19 mouse cellular contexts compared by ENCODE assay signal in genomic region chr12:75313992-75314391, GRCm38 (mm10). TPM values are rescaled to one million over a fixed set of nuclear protein-coding genes. Genes with fewer than 3 reads are reported as not detected.
DNase-seq lines count a peak whose midpoint lies in the region; ATAC-seq and TF ChIP-seq lines count a peak whose summit lies in the region.
"Had no signal": no experiment of that assay in that cellular context is flagged by ENCODE, and none has a peak within 500 bp of the region (broad histone marks: within the 10 kb centered on the region; RNA-seq: fewer than 3 reads in every experiment).

No protein-coding gene starts in this region.

- no peak for TF ChIP-seq CTCF in heart, adult 2 months (IDR thresholded peaks at IDR 0.05)
- no peak for TF ChIP-seq CTCF in kidney, adult 2 months (conservative IDR thresholded peaks at IDR 0.05; ENCODE audit: insufficient read depth, insufficient read length, low read depth, low read length)
- TF ChIP-seq CTCF in bone marrow macrophage, adult 2 months (IDR thresholded peaks at IDR 0.05; ENCODE audit: low read depth, low read length), result no peak

- H3K27ac ChIP-seq in heart, adult 2 months, result peak overlapping the region; percentile 15
- no peak overlapping the region for H3K27ac ChIP-seq in kidney, adult 2 months (ENCODE audit: insufficient read depth, low read depth, low read length)
- peak overlapping the region; percentile 65 for H3K27ac ChIP-seq in bone marrow macrophage, adult 2 months (ENCODE audit: insufficient read depth, low read depth, low read length)
- H3K27ac ChIP-seq: embryonic facial prominence, embryonic 10.5 days; forebrain, embryonic 15.5 days; hindbrain, embryonic 10.5 days; hindbrain, embryonic 14.5 days; intestine, embryonic 15.5 days had no signal

- H3K79me2 ChIP-seq in heart, adult 2 months (replicated peaks; ENCODE audit: control insufficient read depth, insufficient read depth, low read length), result peaks cover 2% of the 10 kb centered on the region

- H3K4me3 ChIP-seq in heart, adult 2 months, result no peak overlapping the region
- H3K4me3 ChIP-seq in kidney, adult 2 months (ENCODE audit: insufficient read depth, low read depth, low read length), result no peak overlapping the region
- no peak overlapping the region for H3K4me3 ChIP-seq in bone marrow macrophage, adult 2 months (ENCODE audit: insufficient read depth, low read length)
- H3K4me3 ChIP-seq: embryonic facial prominence, embryonic 10.5 days; erythroblast, embryonic 14.5 days; forebrain, embryonic 15.5 days; hindbrain, embryonic 10.5 days; intestine, embryonic 15.5 days had no signal

- H3K27me3 ChIP-seq in heart, adult 2 months (ENCODE audit: control insufficient read depth, insufficient read depth, low read length), result no peaks in the 10 kb centered on the region
- H3K27me3 ChIP-seq in kidney, adult 2 months (replicated peaks; ENCODE audit: control insufficient read depth, insufficient read depth, low read length), result no peaks in the 10 kb centered on the region
- H3K27me3 ChIP-seq: forebrain, embryonic 15.5 days; intestine, embryonic 15.5 days had no signal

- peak in 1 of 2 experiments; percentile 18 for DNase-seq in heart, adult 2 months
- DNase-seq in heart, postnatal 10 days, result no peak
- DNase-seq in kidney, adult 2 months, result peak; percentile 8
- no peak for DNase-seq in kidney, postnatal 25 days
- DNase-seq: adrenal gland, postnatal 10 days; cerebellum, adult 11-12 months; cerebellum, adult 9-10 months; cerebellum, postnatal 25 days; gastrocnemius, postnatal 10 days had no signal

- H3K4me1 ChIP-seq in heart, adult 2 months (ENCODE audit: control insufficient read depth, insufficient read depth, low read length), result peaks cover 11% of the 10 kb centered on the region
- no peaks in the 10 kb centered on the region for H3K4me1 ChIP-seq in kidney, adult 2 months (ENCODE audit: control insufficient read depth, insufficient read depth, low read length)
- H3K4me1 ChIP-seq in bone marrow macrophage, adult 2 months (ENCODE audit: control insufficient read depth, insufficient read depth, low read length), result peaks cover 9% of the 10 kb centered on the region

- peak; percentile 43 for ATAC-seq in megakaryocyte, adult 5-6 weeks (ENCODE audit: poor library complexity, severe bottlenecking)
- no peak for ATAC-seq in erythroblast, adult 5-6 weeks (replicated peaks; ENCODE audit: low FRiP score, poor library complexity, severe bottlenecking)
- ATAC-seq: forebrain, embryonic 15.5 days; intestine, embryonic 15.5 days had no signal

- H3K9ac ChIP-seq in heart, adult 2 months (ENCODE audit: low read depth, low read length), result no peak overlapping the region
- H3K9ac ChIP-seq: forebrain, embryonic 15.5 days; hindbrain, embryonic 14.5 days; intestine, embryonic 15.5 days had no signal

- WGBS in heart, adult 2 months, result 60% methylated on average over 3 of the region's 3 CpGs
- whole genome bisulfite sequencing in kidney, adult 2 months, result 76% methylated on average over 3 of the region's 3 CpGs

- peaks cover 21% of the 10 kb centered on the region for H3K36me3 ChIP-seq in heart, adult 2 months (ENCODE audit: control insufficient read depth, insufficient read depth, low read length)
- H3K36me3 ChIP-seq in kidney, adult 2 months (ENCODE audit: control insufficient read depth, insufficient read depth, low read length), result no peaks in the 10 kb centered on the region
- H3K36me3 ChIP-seq: embryonic facial prominence, embryonic 10.5 days; forebrain, embryonic 15.5 days; hindbrain, embryonic 10.5 days; intestine, embryonic 15.5 days had no signal

- intact Hi-C loops in heart, adult 2 months (cut with DNase I), result no loop called here
- intact Hi-C loops in heart, postnatal 10 days (cut with DNase I), result loop anchor here (5.0 kb wide), 1 partner anchor 43 kb away; no protein-coding TSS in a partner anchor

- TF ChIP-seq POLR2A in heart, adult 2 months (IDR thresholded peaks at IDR 0.05; ENCODE audit: insufficient read depth, low read depth, low read length), result no peak
- TF ChIP-seq POLR2A in kidney, adult 2 months (IDR thresholded peaks at IDR 0.05; ENCODE audit: low read depth, low read length), result no peak
- TF ChIP-seq POLR2A in bone marrow macrophage, adult 2 months (IDR thresholded peaks at IDR 0.05; ENCODE audit: borderline replicate concordance, low read depth, low read length), result no peak

- no peak for TF ChIP-seq EP300 in heart, adult 2 months (IDR thresholded peaks at IDR 0.05; ENCODE audit: insufficient read depth, low read depth, low read length)

RNA-seq across cellular contexts. Expression of gene Rhoj, which starts 5.9 kb away (rescaled TPM):
- 10 to 100 TPM; 30.1 to 37.1 TPM for total RNA-seq in heart, adult 2 months (2021)
- 42.6 and 66.2 TPM in 2 replicates for polyA plus RNA-seq in heart, adult 2 months (2012; rRNA removed)
- total RNA-seq in heart, postnatal 10 days (2021), result 10 to 100 TPM; 47.2 to 63.3 TPM
- polyA plus RNA-seq in kidney, adult 2 months (2012; rRNA removed), result 19.5 and 21.7 TPM in 2 replicates
- polyA plus RNA-seq in bone marrow macrophage, adult 2 months (2012; ENCODE audit: insufficient read depth, insufficient read length, missing spikeins), result 9.0 and 10.9 TPM in 2 replicates
- not detected in 2 replicates for total RNA-seq in megakaryocyte, adult 5-6 weeks (2015)
- total RNA-seq in megakaryocyte, adult 5-6 weeks (2017), result 0.18 TPM in 1 of 2 replicates, not detected in the other
- 1.2 and 2.3 TPM in 2 replicates for total RNA-seq in erythroblast, adult 5-6 weeks (2015; ENCODE audit: low replicate concordance)
- 0.09 and 2.6 TPM in 2 replicates for total RNA-seq in erythroblast, adult 5-6 weeks (2017; ENCODE audit: low replicate concordance)
- total RNA-seq: MEL had no signal

Comparison
In these comparisons a context has a peak if more than half of its experiments do, and no peak if none do; other contexts are left out.
1. RNA of gene Rhoj, which starts 5.9 kb away (total RNA-seq): 47.2 to 63.3 TPM in heart, postnatal 10 days and 30.1 to 37.1 TPM in heart, adult 2 months; 0.09 to 2.6 TPM in erythroblast, adult 5-6 weeks and 0.18 TPM in megakaryocyte, adult 5-6 weeks; every median in the first group is over 4 times any median in the second.